Mouse (Mus musculus): ENCODE measurements around the gene Ptger1.

Ptger1 gene

DNA sequence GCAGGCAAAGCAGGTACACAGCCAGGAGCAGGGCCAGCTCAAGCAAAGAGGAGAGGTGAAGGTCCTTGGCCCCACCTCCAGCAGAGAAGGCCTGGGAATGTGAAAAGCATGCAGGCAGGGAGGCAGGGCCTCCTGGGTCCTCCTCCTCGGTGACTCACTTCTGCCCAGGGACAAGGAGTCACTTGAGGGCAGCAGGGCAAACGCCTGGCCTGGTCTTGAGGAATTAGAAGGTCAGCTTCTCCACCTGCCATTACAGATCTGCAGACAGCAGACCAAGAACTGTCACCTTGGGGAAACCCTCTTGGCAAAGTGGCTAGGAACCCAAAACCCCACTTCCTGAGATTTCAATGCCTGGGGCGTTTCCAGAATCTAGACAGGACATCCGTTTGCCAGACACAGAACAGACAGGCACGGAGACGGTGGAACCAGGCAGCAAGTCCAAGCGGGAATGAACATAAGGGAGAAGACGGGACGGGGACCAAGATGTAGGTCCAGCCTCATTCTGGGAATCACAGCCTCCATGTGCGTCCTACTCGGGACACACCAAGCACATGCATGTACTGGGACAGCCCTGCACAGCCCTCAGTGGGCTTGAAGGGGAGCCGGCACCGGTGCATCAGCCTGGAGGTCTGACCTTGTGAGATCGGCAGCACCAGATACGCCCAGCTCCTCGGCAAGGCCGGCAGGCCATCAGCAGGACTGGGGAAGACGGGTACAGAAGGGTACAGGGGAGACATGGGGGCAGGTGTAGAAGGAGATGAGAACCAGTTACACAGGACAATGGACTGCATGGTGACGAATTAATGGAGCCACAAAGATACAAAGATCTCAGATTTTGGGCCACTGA is 31.1 kb downstream of the Ptger1 start:
- DNase-seq: peak; percentile 69

DNA sequence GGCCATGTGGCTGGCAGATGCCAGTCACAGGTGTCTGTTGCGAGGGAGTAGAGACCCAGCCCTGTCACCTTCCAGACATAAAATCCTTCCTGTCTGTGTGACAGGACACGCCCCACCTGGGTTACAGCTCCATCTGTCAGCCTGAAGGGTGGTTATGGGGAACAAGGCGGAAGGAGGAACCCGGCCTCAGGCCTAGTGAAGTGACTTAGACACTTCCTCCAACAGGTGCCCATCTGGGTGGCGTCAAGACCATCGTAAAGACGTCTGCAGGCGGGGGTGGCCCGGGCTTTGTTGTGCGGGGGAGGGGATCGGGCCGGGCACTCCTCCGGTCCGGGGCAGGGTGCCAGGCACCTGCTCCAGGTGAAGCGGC is 31.8 kb downstream of the Ptger1 start:
- DNase-seq: peak; percentile 70

DNA sequence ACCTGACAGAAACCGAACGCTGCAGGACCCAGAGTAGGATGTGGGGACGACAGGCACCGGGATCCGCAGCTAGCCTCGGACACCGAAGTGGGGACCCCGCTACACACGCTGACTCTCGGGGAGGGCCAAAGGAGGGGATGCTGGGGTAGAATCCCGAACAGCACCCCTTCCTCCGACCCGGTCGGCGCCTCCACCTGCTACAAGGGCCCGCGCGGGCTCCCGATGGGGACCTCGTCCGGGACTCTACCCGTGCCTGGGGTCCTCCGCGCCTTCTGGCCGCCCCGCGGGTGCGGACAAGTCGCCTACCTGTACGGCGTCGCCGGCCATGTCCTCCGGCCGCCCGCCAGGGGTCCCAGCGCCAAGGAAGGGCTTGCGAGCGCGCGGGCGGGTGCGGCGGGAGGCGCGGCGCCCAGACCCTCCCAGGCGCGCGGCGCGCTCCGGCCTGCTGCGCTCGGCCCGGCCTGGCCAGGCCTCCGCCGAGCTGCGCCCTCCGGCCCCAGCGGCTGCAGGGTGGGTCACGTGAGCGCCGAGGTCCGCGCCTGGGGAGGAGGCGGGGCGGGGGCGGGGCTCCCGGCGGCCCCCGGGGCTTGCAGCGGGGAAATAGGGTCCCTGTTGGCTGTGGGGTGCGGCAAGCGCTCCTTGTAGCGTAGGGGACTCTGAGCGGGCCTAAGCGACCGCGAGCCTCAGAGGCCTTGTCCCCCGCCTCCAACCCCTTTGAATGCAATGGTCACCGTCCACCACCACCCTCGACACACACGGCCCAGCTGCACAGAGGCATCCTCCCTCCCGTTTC is 32.4 kb downstream of the Ptger1 start, which contains the start of gene Pkn1:
Gene Pkn1 (minus strand): TSS at position 519 of the 793 bp plus-strand sequence.
- DNase-seq: peak; percentile 93

DNA sequence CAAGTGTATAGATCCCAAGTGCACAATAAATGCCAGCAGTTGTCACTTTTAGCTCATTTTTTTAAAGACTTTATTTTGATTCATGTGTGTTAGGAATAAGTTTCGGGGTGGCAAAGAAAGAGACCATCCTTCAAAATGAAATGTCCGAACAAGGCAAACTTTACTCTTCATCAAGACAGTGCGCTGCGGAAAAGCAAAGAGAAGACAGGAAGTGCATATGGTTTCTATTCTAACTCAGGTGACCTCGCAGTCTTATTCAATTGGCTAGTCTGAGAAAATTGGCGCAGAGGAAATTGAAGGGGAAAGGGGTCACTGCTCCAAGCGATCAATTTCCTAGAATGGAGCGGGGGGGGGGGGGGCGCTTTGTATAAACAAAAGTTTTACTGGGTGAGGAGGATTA is 33.1 kb downstream of the Ptger1 start:
- DNase-seq: no peak

- no peak for DNase-seq
These were observed 34.1 kb downstream of the Ptger1 start for GRCm38 (mm10) chr8:83700423-83701085.

DNA sequence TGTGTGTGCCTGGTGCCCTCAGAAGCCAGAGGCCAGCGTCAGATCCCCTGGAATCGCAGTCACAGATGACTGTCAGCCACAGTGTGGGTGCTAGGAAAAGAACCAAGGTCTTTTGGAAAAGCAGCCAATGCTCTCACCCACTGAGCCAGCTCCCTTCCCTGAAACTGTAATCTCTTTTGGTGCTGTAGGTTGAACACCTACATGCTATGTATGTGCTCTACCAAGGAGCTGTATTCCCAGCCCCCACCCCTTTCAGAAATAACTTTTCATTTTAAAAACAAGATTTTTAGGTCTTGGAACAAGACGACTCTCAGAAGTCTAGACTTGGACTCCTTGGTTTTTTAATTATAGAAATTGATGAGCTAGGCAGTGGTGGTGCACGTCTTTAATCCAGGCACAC is 36.9 kb downstream of the Ptger1 start:
- DNase-seq: no peak

- DNase-seq: no peak
These were observed 39.9 kb downstream of the Ptger1 start for GRCm38 (mm10) chr8:83706411-83706810.

- DNase-seq: no peak
These were observed 41.1 kb downstream of the Ptger1 start for GRCm38 (mm10) chr8:83707554-83707953.

DNA sequence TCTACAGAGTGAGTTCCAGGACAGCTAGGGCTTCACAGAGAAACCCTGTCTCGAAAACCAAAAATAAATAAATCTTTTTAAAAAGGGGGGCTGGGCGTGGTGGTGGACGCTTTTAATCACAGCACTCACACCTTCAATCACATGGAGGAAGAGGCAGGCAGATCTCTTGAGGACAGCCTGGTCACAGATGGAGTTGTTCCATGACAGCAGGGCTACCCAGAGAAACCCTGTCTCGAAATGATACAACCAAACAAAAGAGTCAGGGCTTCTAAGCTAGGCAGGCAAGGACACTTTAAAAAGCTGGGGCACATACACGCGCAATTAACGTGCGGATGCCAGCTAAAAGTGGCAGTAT is 48.2 kb downstream of the Ptger1 start:
- DNase-seq: no peak

DNA sequence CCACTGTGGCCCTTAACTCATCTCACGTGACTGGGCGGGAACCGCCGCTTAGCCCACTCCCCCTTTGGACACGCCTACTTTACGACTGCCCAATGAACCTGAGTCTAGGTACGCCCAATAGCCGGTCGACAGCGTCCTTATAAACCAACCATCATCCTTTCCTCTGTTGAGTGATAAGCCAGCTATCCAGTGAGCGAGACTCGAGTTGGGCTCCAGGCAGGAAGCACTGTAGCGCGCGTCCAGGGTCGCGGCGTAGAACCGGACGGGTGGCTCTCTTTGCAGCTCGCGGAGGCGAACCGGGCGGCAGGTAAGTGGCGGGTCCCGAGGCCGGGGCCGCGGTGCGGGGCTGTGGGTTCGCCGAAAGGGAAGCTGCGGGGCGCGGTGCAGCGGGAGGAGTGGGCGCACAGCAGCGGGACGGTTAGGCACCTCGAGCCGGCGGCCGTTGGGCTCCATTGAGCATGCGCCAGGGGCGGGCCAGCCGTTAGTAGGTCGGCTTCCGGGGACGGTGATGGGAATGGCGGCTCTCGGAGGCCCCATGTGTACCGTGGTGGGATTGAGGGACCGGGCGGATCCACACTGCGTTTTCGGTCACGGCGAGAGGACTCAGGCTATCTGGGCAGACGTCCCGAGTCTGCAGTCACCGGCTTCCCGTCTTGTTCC is 48.7 kb downstream of the Ptger1 start, which contains the start of gene Ddx39:
Gene Ddx39 (plus strand): TSS at position 147 of the 660 bp plus-strand sequence.
- DNase-seq: peak; percentile 95

DNA sequence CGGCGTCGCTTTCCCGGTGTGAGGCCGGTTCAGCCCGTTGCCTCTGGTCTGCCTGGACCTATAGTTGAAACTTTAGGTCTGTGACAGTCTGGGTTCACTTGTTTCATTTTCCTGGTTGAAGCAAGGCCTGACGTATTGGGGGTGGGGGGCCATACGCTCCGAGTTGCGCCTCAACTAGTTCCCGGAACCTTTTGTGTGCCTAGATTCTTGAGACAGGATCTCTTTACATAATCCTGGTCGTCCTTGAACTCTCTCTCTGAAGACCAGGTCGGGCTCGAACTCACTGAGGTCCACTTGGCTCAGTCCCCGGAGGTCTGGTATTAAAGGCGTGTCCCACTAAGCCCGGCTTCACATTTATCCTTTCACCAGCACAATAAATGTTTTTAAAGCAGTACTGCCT is 49.3 kb downstream of the Ptger1 start:
- DNase-seq: no peak

GRCm38 (mm10) chr8:83716563-83716962 is 50.1 kb downstream of the Ptger1 start:
- DNase-seq: no peak

- DNase-seq: no peak
These were observed 52.6 kb downstream of the Ptger1 start for GRCm38 (mm10) chr8:83719048-83719447.

GRCm38 (mm10) chr8:83719693-83720092 is 53.2 kb downstream of the Ptger1 start:
- no peak for DNase-seq

- DNase-seq: peak; percentile 86
These were observed 55.0 kb downstream of the Ptger1 start for GRCm38 (mm10) chr8:83721405-83722025.
